ENCODE assay signal across 29 mouse cellular contexts in the genomic region with DNA sequence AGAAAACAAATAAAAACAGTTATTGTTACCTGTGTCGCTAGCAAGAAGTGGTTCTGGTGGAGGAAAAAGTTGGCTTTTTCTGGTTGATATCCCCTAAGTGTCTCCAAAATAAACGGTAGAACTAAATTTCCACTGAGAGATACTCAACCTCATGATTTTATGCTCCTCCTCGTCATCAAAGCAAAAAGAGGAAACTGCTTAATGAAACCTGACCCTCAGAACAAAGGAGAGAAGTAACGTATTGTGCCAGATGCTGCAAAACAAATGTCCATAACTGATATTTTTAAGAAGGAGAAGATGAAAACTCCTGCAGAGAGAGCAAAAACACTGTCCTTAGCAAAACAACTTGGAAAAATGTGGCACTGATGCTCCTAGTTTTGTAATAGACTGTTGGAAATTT. TPM values are rescaled to one million over a fixed set of nuclear protein-coding genes. Genes with fewer than 3 reads are reported as not detected.
DNase-seq lines count a peak whose midpoint lies in the region; ATAC-seq and TF ChIP-seq lines count a peak whose summit lies in the region.
"Had no signal": no experiment of that assay in that cellular context is flagged by ENCODE, and none has a peak within 500 bp of the region (broad histone marks: within the 10 kb centered on the region; RNA-seq: fewer than 3 reads in every experiment).

No protein-coding gene starts in this region.

- H3K27ac ChIP-seq in midbrain, embryonic 16.5 days (ENCODE audit: low read length) = no peak overlapping the region
- no peak overlapping the region for H3K27ac ChIP-seq in midbrain, embryonic 13.5 days
- no peak overlapping the region for H3K27ac ChIP-seq in cerebellum, adult 2 months (ENCODE audit: insufficient read depth, low read length)
- H3K27ac ChIP-seq: embryonic facial prominence, embryonic 13.5 days; embryonic facial prominence, embryonic 15.5 days; forebrain, embryonic 10.5 days; forebrain, embryonic 12.5 days had no signal

- no peaks in the 10 kb centered on the region for H3K4me1 ChIP-seq in midbrain, embryonic 16.5 days (ENCODE audit: control insufficient read depth, insufficient read depth, low read length)
- no peaks in the 10 kb centered on the region for H3K4me1 ChIP-seq in midbrain, embryonic 13.5 days (replicated peaks)
- H3K4me1 ChIP-seq in cerebellum, adult 2 months (ENCODE audit: control insufficient read depth, insufficient read depth, low read length) = no peaks in the 10 kb centered on the region
- H3K4me1 ChIP-seq: embryonic facial prominence, embryonic 13.5 days; embryonic facial prominence, embryonic 15.5 days; forebrain, embryonic 10.5 days; forebrain, embryonic 12.5 days had no signal

- peak; percentile 12 for DNase-seq in 416B (ENCODE audit: low read depth)
- DNase-seq in cerebellum, adult 11 months = no peak
- DNase-seq in cerebellum, adult 2 months = no peak
- DNase-seq: adrenal gland, adult 8-10 months; adrenal gland, postnatal 14 days; adrenal gland, postnatal 36 days; cerebellum, adult 18-20 months; cerebellum, adult 9-10 months; cerebellum, postnatal 10 days; cerebellum, postnatal 25 days; embryo, embryonic 11 days had no signal

- peak; percentile 51; the same call in 1 of the 2 replicates for ATAC-seq in common myeloid progenitor, adult 5-6 weeks (replicated peaks; ENCODE audit: low read depth, poor library complexity, severe bottlenecking)
- peak; percentile 50 for ATAC-seq in megakaryocyte, adult 5-6 weeks (ENCODE audit: poor library complexity, severe bottlenecking)
- 0 out of 2 replicates have a peak, but pooled peaks have one; percentile 39 for ATAC-seq in neutrophil, adult 5-6 weeks (ENCODE audit: extremely low read depth, insufficient number of reproducible peaks, low FRiP score, poor library complexity, severe bottlenecking)
- ATAC-seq in midbrain, embryonic 16.5 days = no peak
- ATAC-seq in midbrain, embryonic 13.5 days = no peak
- ATAC-seq: activated CD4-positive, CD25-positive, alpha-beta regulatory T cell, adult 4 months; forebrain, embryonic 14.5 days; forebrain, embryonic 16.5 days; Patski had no signal

- peaks cover 2% of the 10 kb centered on the region for H3K9me3 ChIP-seq in midbrain, embryonic 16.5 days (replicated peaks; ENCODE audit: control insufficient read depth, low read length, poor library complexity, severe bottlenecking)
- peaks cover 15% of the 10 kb centered on the region; the same call in 1 of the 2 replicates for H3K9me3 ChIP-seq in midbrain, embryonic 13.5 days
- H3K9me3 ChIP-seq: embryonic facial prominence, embryonic 15.5 days had no signal

- WGBS in midbrain, embryonic 16.5 days = 83% methylated on average over 4 of the region's 4 CpGs
- WGBS in midbrain, embryonic 13.5 days = 81% methylated on average over 4 of the region's 4 CpGs
- WGBS in cerebellum, adult 2 months = 69% methylated on average over 4 of the region's 4 CpGs

- no peak overlapping the region for H3K9ac ChIP-seq in midbrain, embryonic 16.5 days (ENCODE audit: low read depth, low read length)
- H3K9ac ChIP-seq in midbrain, embryonic 13.5 days (replicated peaks) = no peak overlapping the region
- H3K9ac ChIP-seq: embryonic facial prominence, embryonic 13.5 days; embryonic facial prominence, embryonic 15.5 days; forebrain, embryonic 12.5 days had no signal

- H3K36me3 ChIP-seq in midbrain, embryonic 16.5 days (ENCODE audit: control insufficient read depth, insufficient read depth, low read length) = no peaks in the 10 kb centered on the region
- H3K36me3 ChIP-seq in midbrain, embryonic 13.5 days = no peaks in the 10 kb centered on the region
- H3K36me3 ChIP-seq: embryonic facial prominence, embryonic 13.5 days; embryonic facial prominence, embryonic 15.5 days; forebrain, embryonic 10.5 days; forebrain, embryonic 12.5 days had no signal

- no peak for TF ChIP-seq CTCF in cerebellum, adult 2 months (IDR thresholded peaks at IDR 0.05; ENCODE audit: borderline replicate concordance, insufficient read depth, low read depth, low read length)

- no peaks in the 10 kb centered on the region for H3K27me3 ChIP-seq in midbrain, embryonic 16.5 days (ENCODE audit: control insufficient read depth, insufficient read depth, low read depth, low read length)
- no peaks in the 10 kb centered on the region for H3K27me3 ChIP-seq in midbrain, embryonic 13.5 days
- H3K27me3 ChIP-seq in cerebellum, adult 2 months (ENCODE audit: control insufficient read depth, insufficient read depth, low read length) = no peaks in the 10 kb centered on the region
- H3K27me3 ChIP-seq: embryonic facial prominence, embryonic 13.5 days; embryonic facial prominence, embryonic 15.5 days; forebrain, embryonic 12.5 days; Patski had no signal

- TF ChIP-seq POLR2A in cerebellum, adult 2 months (IDR thresholded peaks at IDR 0.05; ENCODE audit: borderline replicate concordance, insufficient read depth, low read length) = no peak

- no peak overlapping the region for H3K4me3 ChIP-seq in midbrain, embryonic 16.5 days (ENCODE audit: low read depth, low read length)
- H3K4me3 ChIP-seq in midbrain, embryonic 13.5 days (replicated peaks) = no peak overlapping the region
- H3K4me3 ChIP-seq in cerebellum, adult 2 months (replicated peaks; ENCODE audit: insufficient read depth, low read depth, low read length) = no peak overlapping the region
- H3K4me3 ChIP-seq: embryonic facial prominence, embryonic 13.5 days; embryonic facial prominence, embryonic 15.5 days; erythroblast, embryonic 14.5 days; forebrain, embryonic 10.5 days; forebrain, embryonic 12.5 days had no signal

- no peak overlapping the region for H3K4me2 ChIP-seq in midbrain, embryonic 16.5 days (ENCODE audit: low read length)
- no peak overlapping the region for H3K4me2 ChIP-seq in midbrain, embryonic 13.5 days (replicated peaks)
- H3K4me2 ChIP-seq: embryonic facial prominence, embryonic 13.5 days; embryonic facial prominence, embryonic 15.5 days; forebrain, embryonic 12.5 days had no signal

RNA-seq across cellular contexts. Expression of a gene that starts 4.3 kb away (rescaled TPM):
- 0.27 and 0.68 TPM in 2 replicates for total RNA-seq in common myeloid progenitor, adult 5-6 weeks (2017)
- 1.4 and 2.7 TPM in 2 replicates for total RNA-seq in megakaryocyte, adult 5-6 weeks (2015)
- total RNA-seq in megakaryocyte, adult 5-6 weeks (2017) = 1.8 and 2.3 TPM in 2 replicates
- 1.3 and 2.2 TPM in 2 replicates for total RNA-seq in neutrophil, adult 5-6 weeks (2017)
- polyA plus RNA-seq in midbrain, embryonic 16.5 days (2015; fragmentation: Nextera tagmentation; extraction: Ambion mirVana) = not detected in 2 replicates
- polyA plus RNA-seq in midbrain, embryonic 13.5 days (2015; fragmentation: Nextera tagmentation; extraction: Ambion mirVana) = not detected in 2 replicates
- polyA plus RNA-seq in cerebellum, adult 2 months (2012; rRNA removed) = not detected in 2 replicates
- total RNA-seq: adrenal gland, adult 18-20 months; adrenal gland, postnatal 14 days; adrenal gland, postnatal 36 days; ES-E14 had no signal
- polyA plus RNA-seq: activated CD4-positive, CD25-positive, alpha-beta regulatory T cell, adult 4 months; C2C12; embryonic facial prominence, embryonic 11.5 days; embryonic facial prominence, embryonic 13.5 days; embryonic facial prominence, embryonic 15.5 days; erythroblast, embryonic 14.5 days; forebrain, embryonic 10.5 days; forebrain, embryonic 12.5 days; forebrain, embryonic 14.5 days; forebrain, embryonic 16.5 days; Patski had no signal

RNA-seq across cellular contexts. Expression of a gene that starts 45.0 kb away (rescaled TPM):
- not detected in 2 replicates for total RNA-seq in common myeloid progenitor, adult 5-6 weeks (2017)
- total RNA-seq in megakaryocyte, adult 5-6 weeks (2015) = 1.3 and 2.4 TPM in 2 replicates
- 0.37 and 0.51 TPM in 2 replicates for total RNA-seq in megakaryocyte, adult 5-6 weeks (2017)
- 0.49 and 4.4 TPM in 2 replicates for total RNA-seq in neutrophil, adult 5-6 weeks (2017)
- polyA plus RNA-seq in midbrain, embryonic 16.5 days (2015; fragmentation: Nextera tagmentation; extraction: Ambion mirVana) = not detected in 2 replicates
- polyA plus RNA-seq in midbrain, embryonic 13.5 days (2015; fragmentation: Nextera tagmentation; extraction: Ambion mirVana) = not detected in 2 replicates
- not detected in 2 replicates for polyA plus RNA-seq in cerebellum, adult 2 months (2012; rRNA removed)
- total RNA-seq: adrenal gland, adult 18-20 months; adrenal gland, adult 8-10 months; adrenal gland, postnatal 14 days; adrenal gland, postnatal 36 days; ES-E14 had no signal
- polyA plus RNA-seq: activated CD4-positive, CD25-positive, alpha-beta regulatory T cell, adult 4 months; C2C12; embryonic facial prominence, embryonic 11.5 days; embryonic facial prominence, embryonic 13.5 days; embryonic facial prominence, embryonic 15.5 days; erythroblast, embryonic 14.5 days; forebrain, embryonic 10.5 days; forebrain, embryonic 12.5 days; forebrain, embryonic 14.5 days; forebrain, embryonic 16.5 days; Patski had no signal

Comparison
In these comparisons a context has a peak if more than half of its experiments do, and no peak if none do; other contexts are left out.
1. ATAC-seq: peak in common myeloid progenitor, adult 5-6 weeks (single experiment), megakaryocyte, adult 5-6 weeks (single experiment) and neutrophil, adult 5-6 weeks (single experiment); none in midbrain, embryonic 16.5 days (single experiment) and midbrain, embryonic 13.5 days (single experiment).